Mouse (Mus musculus) megakaryocyte-erythroid progenitor cell, adult 5-6 weeks (primary cell): ENCODE measurements around the gene Gpr4. TPM values are rescaled to one million over a fixed set of nuclear protein-coding genes. Genes with fewer than 3 reads are reported as not detected.
A peak's percentile ranks its signal among the peaks of the same experiment; 100 is the strongest.

Experiments
- ATAC-seq: replicated peaks from 2 replicates; pipeline ENCODE4 v1.8.0; 2016; ENCODE audit warnings: mild to moderate bottlenecking, inconsistent platforms; ENCODE audit not compliant: severe bottlenecking, poor library complexity, low FRiP score, low TSS enrichment
- total RNA-seq, 2 experiments: library from RNA; stranded (forward) in 1 of 2; stranded (reverse) in 1 of 2; fragments of 200-1000, 215-1000 nt in 1 of 2; fragments of >200 nt in 1 of 2; fragmentation: Nextera tagmentation in 1 of 2; gene quantifications; 2 replicates each; pipeline ENCODE4 v1.2.3; 2014 to 2017

Gpr4 gene
- total RNA-seq, 2 experiments from 2014 or later, result not detected

DNA sequence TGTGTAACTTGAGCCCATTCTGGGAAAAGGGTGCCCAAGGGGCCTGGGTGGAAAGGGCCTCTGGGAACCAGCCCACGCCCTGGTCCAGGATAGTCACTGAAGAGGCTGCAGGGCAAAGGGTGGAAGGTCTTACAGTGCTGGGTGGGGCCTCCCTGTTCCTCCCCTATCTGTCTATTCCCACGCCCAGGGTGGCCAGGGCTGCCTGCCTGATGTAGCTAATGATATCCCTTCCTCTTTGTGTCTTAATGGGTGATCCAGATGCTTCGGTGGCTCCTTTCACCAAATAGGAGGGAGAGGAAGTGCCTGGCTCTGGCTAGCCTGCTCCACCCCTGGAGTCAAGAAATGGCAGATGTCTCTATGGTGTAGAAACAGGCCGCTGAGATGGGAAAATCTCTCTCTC is 12.6 kb downstream of the Gpr4 start:
- ATAC-seq, result peak; percentile 29

DNA sequence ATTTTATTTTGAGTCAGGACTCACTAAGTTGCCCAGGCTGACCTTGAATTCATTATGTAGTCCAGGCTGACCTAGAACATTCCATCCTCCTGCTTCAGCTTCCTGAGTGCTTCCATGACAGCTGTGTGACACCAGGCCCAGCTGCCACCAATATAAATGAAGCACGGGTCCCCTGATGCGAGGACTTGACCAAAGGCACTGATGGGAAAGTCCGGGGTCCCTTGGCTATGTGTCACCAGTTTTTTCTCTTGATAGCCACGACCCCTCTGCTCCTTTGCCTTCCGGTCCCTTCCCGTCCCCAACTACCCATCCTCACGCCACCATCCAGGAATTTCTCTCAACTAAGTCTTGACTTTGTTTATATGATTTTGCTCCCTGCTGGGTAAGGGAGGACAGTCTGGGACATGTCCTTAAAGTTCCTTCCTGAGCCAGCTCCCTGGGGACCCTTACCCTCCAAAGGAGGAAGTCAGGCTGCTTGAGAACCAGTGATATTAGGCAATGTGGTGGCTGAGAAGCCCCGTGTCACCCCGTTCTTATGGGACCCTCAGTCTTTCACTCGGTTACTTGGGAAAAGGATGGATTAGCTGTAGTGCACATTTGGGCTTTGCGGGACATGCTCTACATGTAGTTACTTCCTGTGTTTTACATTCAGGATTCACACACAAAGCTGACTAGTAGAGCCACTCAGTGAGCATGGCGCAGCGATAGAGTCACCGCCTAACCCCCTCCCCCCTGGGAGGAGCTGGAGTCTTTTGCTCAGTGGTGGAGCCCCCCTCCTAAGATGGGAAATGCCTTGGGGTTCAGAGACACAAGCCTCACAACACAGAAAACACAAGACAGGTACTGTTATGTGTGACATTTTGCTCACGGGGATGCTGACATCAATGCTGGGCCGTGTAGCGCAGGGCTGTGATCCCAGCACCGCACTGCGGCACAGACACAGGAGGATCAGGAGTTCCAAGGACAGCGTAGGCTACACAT is 14.8 kb downstream of the Gpr4 start:
- ATAC-seq, result peak; percentile 8

DNA sequence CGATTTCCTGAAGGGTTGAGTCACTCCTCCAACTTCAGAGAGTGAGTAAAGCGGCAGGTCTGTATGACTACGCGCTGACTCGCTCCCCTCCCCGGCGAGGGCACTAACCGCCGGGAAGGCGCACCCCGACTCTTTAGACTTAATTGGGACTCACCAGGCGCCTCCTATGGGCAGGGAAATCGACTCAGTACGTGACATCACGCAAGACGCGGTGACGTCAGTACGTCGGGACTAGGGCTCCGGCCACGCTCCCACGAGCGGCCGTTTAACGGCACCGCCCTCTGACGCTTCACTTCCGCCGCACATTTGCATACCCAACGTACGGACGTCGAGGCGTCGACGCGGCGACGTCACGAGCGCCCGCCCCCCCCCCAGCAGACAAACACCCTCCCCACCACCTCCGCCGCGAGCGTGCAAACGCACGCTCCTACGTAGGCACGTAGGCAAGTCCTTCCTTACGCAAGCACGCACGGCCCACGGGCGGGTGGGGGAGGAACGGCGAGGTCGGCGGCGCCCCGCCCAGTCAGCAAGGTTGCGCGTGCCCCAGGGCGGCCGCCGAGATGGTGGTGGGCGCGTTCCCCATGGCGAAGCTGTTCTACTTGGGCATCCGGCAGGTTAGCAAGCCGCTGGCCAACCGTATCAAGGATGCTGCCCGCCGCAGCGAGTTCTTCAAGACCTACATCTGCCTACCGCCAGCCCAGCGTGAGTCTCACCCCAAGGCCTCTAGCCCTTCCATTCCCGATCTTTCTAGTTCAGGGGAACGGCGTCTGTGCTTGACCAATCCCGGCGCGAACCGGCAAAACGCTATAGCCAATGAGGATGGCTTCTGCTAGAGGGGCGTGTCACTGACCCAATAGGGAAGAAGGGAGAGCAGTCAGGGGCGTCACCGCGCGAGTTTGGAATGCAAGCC is 15.8 kb downstream of the Gpr4 start, which contains the start of gene Opa3:
TSS of gene Opa3 (plus strand) at position 452 of the 910 bp plus-strand sequence.
- peak; percentile 85 for ATAC-seq

DNA sequence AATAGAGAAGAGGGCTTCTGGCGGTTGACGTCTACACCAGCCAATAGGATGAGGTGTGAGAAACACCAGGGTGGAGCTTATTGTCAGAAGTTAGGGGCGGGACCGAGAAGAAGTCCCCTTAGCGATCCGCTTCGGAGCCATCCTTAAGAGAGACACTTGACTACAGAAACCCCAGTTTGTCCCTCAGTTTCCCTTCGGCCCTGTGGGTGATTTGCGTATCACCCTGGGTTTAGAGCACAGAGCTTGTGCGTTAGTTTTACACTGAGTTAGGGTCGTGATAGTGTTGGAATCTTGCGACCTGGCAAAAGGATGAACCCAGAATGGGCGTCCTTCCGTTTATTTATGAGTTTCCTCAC is 16.4 kb downstream of the Gpr4 start:
- ATAC-seq, result no peak; the same call in 1 of the 2 replicates

DNA sequence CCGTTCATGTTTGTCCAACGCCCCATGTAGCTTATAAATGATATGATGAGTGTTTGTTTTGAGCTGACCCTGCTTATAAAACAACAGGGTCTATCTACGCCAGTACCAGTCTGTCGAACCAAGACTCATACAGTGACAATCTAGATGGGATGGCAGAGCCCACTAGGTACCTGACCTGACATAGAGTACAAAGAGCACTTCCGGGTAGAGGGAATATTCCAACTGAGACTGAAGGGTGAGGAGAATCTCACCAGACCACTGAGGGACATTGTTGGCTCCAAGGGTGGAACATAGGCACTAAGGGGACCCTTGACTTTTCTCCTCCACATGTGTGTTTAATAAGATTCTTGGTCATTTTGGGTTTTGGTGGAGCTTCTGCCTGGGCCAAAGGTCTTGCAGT is 17.1 kb downstream of the Gpr4 start:
- ATAC-seq, result no peak

DNA sequence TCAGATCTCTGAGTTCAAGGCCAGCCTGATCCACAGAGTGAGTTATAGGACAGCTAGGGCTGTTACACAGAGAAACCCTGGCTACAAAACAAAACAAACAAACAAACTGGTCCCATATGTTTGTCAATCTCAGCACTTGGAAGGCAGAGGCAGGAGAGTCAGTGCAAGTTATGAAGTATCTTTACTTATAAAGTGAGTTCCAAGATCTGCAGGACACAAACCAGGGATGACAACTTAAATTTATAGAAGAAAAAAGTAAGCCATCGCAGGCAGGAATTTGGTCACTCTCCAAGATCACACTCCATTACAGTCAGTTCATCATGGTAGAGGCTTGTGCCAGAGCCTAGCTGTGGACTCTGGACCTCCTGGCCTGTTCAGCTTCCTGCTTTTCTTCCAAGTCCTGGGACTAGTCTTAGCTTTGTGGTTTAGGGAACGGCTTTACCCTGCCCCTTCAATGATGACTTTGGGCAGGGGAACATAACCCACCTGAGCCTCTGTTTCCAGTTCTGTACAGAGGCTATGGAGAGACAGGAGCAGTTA is 17.8 kb downstream of the Gpr4 start:
- no peak for ATAC-seq

DNA sequence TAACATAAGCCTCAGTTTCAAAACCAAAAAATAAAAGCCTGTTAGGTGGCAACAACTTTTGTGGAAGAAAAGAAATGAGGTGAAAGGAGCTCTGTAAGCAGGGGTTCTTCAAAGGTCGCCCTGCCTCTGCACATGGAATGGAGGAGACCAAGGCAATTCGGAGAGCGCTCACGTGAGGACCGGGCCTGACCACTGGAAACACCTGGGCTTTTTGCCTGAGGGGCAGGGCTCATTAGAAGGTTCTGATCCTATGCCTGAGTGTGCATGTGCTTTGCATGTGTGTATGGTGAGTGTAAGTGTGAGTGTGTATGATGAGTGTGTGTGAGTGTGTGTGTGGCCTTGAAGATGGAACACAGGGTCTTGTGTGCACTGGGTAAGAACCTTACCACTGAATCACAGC is 18.6 kb downstream of the Gpr4 start:
- ATAC-seq, result no peak

DNA sequence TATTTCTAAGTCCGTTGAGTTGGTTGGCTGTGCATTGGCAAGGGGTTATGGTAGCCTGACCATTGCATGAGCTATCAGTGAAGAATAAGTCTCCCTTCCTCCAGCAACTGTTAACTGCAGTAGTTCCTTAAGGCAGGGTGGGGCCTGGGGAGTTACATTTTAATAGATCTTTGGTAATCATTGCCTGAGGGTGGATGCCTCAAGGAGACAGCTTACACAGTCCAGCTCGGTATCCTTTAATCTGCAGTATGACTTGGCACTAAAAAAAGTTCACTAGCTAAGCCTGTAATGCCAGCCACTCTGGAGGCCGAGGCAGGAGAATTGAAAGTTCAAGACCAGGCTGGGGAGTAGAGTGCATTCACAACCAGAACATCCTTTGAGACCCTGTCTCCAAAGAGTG is 19.5 kb downstream of the Gpr4 start:
- ATAC-seq, result no peak

DNA sequence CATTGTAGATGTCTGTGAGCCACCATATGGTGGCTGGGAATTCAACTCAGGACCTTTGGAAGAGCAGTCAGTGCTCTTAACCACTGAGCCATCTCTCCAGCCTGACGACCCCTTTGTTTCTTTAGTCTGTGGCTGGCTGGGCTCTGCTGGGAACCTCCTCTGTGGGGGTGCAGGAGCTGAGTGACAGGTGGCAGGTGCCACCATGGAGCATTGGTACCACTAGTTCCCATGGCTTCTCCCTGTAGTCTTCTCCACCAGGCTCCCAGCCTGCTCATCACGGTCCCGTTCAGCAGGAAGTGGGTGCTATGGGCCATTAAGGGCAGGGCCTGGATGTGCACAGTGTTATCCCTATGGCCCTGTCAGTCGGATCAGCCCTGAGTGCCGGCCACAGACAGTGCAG is 22.3 kb downstream of the Gpr4 start:
- ATAC-seq, result no peak

DNA sequence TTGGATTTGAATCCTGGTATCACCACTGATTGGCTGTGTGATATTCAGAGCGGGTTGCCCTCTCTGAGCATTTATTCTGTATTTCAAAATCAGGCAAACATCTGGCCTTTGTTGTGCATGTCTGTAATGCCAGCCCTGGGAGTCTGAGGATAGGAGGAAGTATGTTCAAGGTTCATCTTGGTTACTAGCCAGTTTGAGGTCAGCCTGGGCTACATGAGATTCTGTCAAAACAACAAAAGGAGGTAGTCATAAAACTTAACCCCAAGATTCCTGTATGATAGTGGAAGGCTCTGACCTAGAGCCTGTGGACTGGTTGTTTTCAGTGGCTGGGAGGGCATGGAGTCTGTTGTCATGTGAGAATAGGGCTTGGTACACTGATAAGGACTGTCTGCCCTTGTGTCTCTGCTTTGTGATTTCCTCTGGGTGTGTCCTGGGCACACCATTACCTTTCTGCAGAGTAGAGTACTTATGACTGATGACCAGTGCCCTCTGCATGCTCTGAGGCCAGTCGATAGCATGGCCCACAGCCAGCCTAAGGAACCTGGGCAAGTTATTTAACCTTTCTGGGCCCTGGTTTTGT is 22.8 kb downstream of the Gpr4 start:
- peak; percentile 48 for ATAC-seq

DNA sequence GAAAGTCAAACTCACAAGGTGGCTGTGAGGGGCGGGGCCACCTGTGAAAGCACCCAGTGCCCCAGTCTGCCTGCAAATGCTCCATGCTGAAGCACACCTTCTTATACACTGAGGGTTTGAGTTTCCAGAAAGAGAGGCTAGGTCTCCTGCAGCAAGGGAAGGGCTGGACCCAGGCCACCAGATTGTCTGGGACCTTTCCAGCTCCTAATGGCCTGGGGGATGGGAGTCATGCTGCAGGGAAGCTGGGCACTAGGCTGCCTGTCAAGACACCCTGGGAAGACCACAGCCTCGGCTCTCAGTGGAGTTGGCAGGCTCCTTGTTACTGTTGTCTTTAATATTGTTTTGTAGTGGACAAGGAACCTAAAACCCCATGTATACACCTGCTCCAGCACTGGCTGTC is 24.1 kb downstream of the Gpr4 start:
- ATAC-seq, result no peak

DNA sequence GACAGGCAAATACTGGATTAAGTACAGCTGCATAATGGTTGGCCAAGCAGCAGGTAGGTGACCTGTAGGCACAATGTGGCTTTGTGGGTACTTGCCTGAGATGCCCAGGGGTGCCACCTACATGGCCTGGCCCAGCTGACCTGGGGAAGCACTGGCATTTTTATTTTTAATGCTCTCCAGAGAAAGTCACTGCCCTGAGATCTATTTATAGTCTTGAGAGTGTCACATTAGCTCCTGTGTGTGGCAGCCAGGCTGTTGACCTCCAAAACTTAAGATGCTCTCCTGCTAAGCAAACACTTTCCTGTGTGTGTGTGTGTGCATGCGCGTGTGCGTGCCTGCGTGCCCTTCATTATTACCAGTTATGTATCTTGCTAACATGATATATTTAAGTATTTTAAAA is 26.0 kb downstream of the Gpr4 start:
- no peak for ATAC-seq

DNA sequence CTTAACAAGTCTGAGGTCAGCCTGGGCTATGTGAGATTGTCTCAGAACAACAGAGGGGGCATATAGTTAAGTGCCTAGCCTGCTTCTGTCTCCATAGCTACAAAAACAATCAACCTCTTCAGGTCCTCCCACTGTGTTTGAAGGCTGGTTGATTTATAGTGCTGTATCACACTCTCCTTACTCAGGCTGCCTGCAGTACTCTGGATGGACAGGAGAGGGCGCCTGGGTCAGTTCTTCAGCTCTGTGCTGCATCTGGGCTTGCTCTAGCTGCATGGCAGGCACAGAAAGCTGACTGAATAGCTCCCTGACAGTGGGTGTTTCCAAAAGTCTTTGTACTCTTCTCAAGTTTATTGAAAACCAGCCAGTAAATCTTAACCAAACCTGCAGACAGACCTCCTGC is 27.1 kb downstream of the Gpr4 start:
- ATAC-seq, result peak; percentile 84

DNA sequence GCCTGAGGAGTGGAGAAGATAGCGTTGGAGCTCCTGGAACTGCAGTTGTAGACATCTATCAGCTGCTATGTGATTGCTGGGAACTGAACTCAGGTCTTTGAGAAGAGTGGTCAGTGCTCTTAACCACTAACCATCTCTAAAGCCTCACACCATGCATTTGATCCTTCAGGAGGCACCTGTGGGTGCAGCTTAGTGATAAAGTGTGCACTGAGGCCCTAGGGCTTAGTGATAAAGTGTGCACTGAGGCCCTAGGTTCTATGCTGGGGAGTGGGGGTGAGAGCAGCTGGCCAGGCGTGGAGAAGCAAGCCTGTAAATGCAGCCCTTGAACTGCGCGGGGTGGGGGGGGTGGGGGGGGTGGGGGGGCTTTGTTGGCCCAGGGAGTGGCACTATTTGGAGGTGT is 27.6 kb downstream of the Gpr4 start:
- peak; percentile 60 for ATAC-seq

DNA sequence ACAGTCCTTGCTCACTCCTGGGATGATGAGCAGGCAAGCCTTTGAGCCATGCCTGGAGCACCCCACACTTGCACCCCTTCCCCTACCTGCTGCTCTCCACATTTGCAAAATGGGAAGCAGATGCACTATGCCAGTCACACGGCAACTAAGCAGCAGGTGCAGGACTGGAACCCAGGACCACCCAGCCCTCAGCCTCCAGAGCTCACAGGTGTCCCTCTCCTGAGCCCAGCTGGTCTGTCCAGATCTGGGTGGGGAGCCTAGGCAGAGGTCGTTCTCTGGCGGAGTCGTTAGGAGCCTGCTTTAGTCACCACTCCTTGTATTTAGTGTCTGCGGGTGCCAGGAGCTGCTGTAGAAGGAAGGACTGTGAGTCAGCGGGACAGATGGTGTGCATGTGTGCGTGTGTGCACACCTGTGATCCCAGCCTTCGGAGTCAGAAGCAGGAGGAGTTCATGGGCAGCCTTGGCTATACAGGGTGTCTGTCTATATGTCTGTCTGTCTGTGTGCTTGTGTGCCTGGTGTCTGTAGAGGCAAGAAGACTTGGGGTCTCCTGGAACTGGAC is 28.6 kb downstream of the Gpr4 start:
- ATAC-seq, result no peak

DNA sequence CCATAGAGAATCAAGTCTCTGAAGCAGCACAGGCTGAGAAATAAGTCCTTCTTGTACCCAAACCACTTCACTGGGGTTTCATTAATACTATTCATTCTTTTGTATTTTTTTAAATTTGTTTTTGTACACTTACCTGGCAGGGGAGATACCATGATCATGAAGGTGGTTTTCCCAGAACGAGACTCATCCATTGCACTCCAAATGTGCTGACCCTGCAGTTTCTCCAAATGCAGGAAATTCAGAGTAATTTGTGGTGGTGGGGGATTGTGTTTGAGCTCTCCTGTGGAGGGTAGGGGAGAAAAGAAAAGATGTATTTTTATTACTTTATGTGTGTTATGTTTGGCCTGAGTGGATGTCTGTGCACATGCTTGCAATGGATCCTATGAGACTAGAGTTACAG is 29.7 kb downstream of the Gpr4 start:
- ATAC-seq, result no peak

DNA sequence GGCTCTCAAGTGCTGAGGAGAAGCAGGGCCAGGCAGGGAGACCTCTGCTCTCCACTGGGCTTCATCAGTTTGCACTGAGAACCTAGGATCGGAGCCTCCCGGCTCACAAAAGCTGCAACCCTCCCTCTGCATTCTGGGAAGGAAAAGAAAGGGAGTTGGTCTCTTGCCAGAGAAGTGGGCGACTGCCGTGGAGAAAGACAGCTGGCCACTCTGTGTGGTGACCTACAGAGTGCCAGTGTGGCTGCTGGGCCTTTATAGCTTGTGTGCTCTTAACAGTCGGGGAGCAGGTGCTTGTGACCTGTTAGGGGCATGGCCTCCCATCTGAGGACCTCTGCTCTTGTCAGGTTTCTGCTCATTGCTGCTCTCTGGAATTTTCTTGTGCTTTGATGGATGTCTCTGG is 31.5 kb downstream of the Gpr4 start:
- ATAC-seq, result no peak

DNA sequence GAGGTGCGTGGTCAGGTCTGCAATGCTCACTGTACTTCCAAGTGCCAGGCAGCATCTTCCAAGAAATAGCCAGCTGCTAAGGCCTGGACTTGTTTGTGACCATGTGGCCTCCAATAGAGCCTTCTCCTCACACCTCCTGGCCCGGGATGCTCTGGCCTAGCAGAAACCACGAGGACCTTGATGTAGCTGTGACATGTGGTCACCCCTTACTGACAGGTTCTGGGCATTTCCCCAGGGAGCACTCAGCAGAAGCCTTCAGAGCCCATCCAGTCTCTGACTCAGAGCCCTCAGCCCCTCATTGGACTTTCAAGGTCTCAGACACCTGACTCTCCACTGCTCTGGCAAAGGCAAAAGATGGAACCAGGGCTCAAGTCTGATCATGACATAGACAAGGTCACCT is 32.7 kb downstream of the Gpr4 start:
- no peak for ATAC-seq

DNA sequence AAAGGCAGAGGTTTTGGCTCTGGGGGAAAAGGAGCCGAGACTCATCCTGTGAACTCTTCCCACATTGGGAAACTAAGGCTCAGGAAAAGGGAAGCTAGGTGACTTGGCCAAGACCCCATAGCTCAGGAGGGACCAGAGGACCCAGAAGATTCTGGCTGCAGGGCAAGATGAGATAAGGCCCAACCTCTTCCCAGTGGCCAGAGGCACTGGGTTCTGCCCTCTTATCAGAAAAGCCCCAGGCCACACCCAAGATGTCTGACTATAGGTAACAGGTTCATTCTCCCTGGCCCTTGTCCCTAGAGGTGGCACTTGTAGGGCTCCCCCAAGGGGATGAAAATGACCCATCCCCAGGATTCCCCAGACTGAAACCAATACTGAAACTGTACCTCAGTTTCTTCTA is 34.5 kb downstream of the Gpr4 start:
- peak; percentile 66 for ATAC-seq
